Mouse (Mus musculus) limb, embryonic 15.5 days (tissue): ENCODE results near the gene Pecr. TPM values are rescaled to one million over a fixed set of nuclear protein-coding genes. Genes with fewer than 3 reads are reported as not detected.
"Not testable (repeated sequence)": the region's sequence is repeated elsewhere in the genome, so short reads cannot be mapped to it uniquely, and the experiment has no call there.

Experiments
- ATAC-seq: fragments of 200-750 bp; cut with Nextera tagmentation; 2 replicates; pipeline ENCODE4 v1.8.0; 2017; ENCODE audit warnings: low read depth, moderate TSS enrichment; ENCODE audit not compliant: insufficient number of reproducible peaks, low FRiP score, low TSS enrichment
- H3K27ac ChIP-seq: fragments of 300-500 bp; sonication (generic); 2 replicates; pipeline ENCODE4 v1.5.1; 2015; ENCODE audit warnings: moderate library complexity, mild to moderate bottlenecking, inconsistent platforms
- H3K27me3 ChIP-seq: fragments of 300-500 bp; sonication (generic); 2 replicates; pipeline ENCODE4 v1.6.1; 2015; ENCODE audit warnings: inconsistent platforms
- H3K36me3 ChIP-seq: fragments of 300-500 bp; sonication (generic); 2 replicates; pipeline ENCODE4 v1.6.1; 2015; ENCODE audit warnings: inconsistent platforms
- H3K4me1 ChIP-seq: fragments of 300-500 bp; sonication (generic); 2 replicates; pipeline ENCODE4 v1.6.1; 2015; ENCODE audit warnings: inconsistent platforms
- H3K4me2 ChIP-seq: fragments of 300-500 bp; sonication (generic); 2 replicates; pipeline ENCODE4 v1.6.1; 2015; ENCODE audit warnings: mild to moderate bottlenecking, inconsistent platforms
- H3K4me3 ChIP-seq: fragments of 300-500 bp; sonication (generic); 2 replicates; pipeline ENCODE4 v1.5.1; 2015; ENCODE audit warnings: mild to moderate bottlenecking, inconsistent platforms
- H3K9ac ChIP-seq: fragments of 300-500 bp; sonication (generic); 2 replicates; pipeline ENCODE4 v1.6.1; 2015; ENCODE audit warnings: inconsistent platforms
- H3K9me3 ChIP-seq: fragments of 300-500 bp; sonication (generic); 2 replicates; pipeline ENCODE4 v1.6.1; 2016; ENCODE audit warnings: inconsistent platforms
- WGBS: fragments of 180-500 bp; shearing (Covaris S2); methylation state at CpG from one replicate; pipeline ENCODE4 v1.1.7; 2015; 5-methylcytosine and 5-hydroxymethylcytosine counted together
- polyA plus RNA-seq: library from polyadenylated mRNA; unstranded; fragments of >200 nt; fragmentation: Nextera tagmentation; extraction: Ambion mirVana; gene quantifications from 2 replicates; pipeline ENCODE4 v1.2.1, GENCODE M21; 2015

The Pecr gene
- polyA plus RNA-seq, 1 experiment from 2014 or later: 33.3 TPM

DNA sequence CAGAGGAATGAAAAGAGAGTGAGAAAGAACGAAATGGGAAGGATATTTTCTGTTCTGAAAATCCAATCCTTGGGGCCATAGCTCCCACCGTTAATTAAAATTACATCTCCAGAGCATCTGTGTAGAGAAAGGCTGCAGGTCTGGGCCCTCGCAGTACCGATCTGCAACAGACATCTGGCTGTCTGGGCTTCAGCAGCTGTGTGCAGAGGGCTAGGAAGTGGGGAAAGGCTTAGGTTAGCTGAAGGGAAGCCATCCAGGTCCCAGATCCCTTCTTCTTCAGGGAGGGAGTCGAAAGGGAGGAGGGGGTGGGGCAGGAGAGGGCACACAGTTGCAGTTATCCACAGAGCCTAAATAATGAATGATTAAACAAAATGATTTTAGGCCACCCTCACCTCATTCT is 425 bp upstream of the Pecr start:
- no peaks in the 10 kb centered on the region for H3K27me3 ChIP-seq
- H3K9ac ChIP-seq: peak overlapping the region; percentile 26; the same call in 1 of the 2 replicates
- no peak for ATAC-seq

DNA sequence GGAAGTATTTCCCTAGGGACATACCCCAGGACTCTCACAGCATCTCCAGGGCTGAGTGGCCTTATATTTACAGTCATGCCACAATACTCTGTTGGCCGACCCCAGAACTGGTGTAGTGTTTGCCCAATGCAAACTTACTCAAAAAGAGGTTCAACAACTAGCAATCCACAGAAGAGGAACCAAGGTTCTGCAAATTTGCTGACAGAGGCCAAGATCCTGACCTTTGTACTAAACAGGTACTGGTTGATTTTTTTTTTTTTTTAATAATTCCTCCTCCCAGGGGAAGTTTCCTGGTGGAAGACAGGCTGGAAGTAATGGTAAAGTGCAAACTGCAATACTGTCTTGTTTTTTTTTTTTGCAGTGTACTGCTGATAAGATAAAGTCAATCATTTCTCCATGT is 1.5 kb downstream of the Pecr start:
- H3K4me3 ChIP-seq: no peak overlapping the region
- no peaks in the 10 kb centered on the region for H3K9me3 ChIP-seq
- H3K4me1 ChIP-seq: peaks cover 4% of the 10 kb centered on the region; the same call in 1 of the 2 replicates
- H3K27me3 ChIP-seq: no peaks in the 10 kb centered on the region
- H3K9ac ChIP-seq: no peak overlapping the region
- H3K4me2 ChIP-seq: no peak overlapping the region
- H3K27ac ChIP-seq: no peak overlapping the region
- 63% methylated on average over 1 of the region's 1 CpGs for WGBS
- H3K36me3 ChIP-seq: no peaks in the 10 kb centered on the region
- no peak for ATAC-seq

More for the DNA sequence above, 425 bp upstream of the Pecr start:
- Histone ChIP-seq H3K36me3 (no peaks in the 10 kb centered on the region), H3K4me1 (peaks cover 4% of the 10 kb centered on the region; the same call in 1 of the 2 replicates), H3K4me2 (peak overlapping the region; percentile 94), H3K27ac (peak overlapping the region; percentile 54; the same call in 1 of the 2 replicates), H3K9me3 (no peaks in the 10 kb centered on the region), H3K4me3 (peak overlapping the region; percentile 67)
- 1% methylated on average over 5 of the region's 5 CpGs for WGBS

DNA sequence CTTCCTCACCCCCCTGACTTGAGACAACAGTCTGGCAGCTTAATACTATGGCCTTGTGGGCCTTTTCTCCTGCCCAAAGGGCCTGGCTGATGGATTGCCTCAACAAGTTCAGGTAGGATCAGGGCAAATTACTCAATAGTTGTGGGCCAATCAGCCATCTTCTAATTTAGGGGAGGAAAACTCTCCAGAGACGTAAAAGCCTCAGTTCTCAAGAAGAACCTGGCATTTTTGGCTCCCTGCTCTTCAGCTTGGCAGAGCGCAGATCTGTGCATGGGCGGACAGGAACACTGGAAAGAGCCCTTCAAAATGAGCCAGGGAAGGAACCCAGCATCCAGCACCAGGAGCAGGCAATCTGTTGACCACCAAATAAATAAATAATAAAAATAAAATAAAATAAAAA is 6.0 kb downstream of the Pecr start:
- 84% methylated on average over 3 of the region's 3 CpGs for WGBS
- no peak overlapping the region for H3K9ac ChIP-seq

DNA sequence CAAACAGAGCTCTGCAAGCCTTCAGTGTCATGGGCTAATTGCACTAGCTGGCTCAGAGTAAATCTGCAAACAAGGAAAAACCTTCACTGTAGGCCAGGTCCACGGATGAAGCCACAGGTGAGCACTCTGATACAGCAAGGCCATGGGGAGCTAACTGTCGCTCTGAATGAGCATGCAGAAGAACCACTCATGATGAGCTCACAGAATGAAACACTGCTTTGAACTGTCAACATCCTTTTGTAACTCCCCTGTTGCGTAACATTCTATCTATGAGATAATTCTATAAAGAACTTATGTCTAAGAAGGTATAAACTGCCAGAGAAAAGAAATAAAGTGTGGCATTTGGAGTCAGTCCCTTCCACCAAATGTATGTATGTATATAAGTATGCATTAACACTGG is 21.0 kb downstream of the Pecr start:
- no peaks in the 10 kb centered on the region for H3K9me3 ChIP-seq
- no peak for ATAC-seq
- no peak overlapping the region for H3K27ac ChIP-seq
- H3K4me3 ChIP-seq: no peak overlapping the region
- H3K9ac ChIP-seq: no peak overlapping the region
- 89% methylated on average over 3 of the region's 3 CpGs for WGBS
- H3K36me3 ChIP-seq: peaks cover 35% of the 10 kb centered on the region
- no peaks in the 10 kb centered on the region for H3K4me1 ChIP-seq
- no peak overlapping the region for H3K4me2 ChIP-seq
- H3K27me3 ChIP-seq: no peaks in the 10 kb centered on the region

More for the DNA sequence above, 6.0 kb downstream of the Pecr start:
- Histone ChIP-seq H3K4me2 (no peak overlapping the region), H3K4me1 (no peaks in the 10 kb centered on the region), H3K27me3 (no peaks in the 10 kb centered on the region), H3K9me3 (no peaks in the 10 kb centered on the region), H3K27ac (no peak overlapping the region), H3K36me3 (peaks cover 33% of the 10 kb centered on the region), H3K4me3 (no peak overlapping the region)
- no peak for ATAC-seq

DNA sequence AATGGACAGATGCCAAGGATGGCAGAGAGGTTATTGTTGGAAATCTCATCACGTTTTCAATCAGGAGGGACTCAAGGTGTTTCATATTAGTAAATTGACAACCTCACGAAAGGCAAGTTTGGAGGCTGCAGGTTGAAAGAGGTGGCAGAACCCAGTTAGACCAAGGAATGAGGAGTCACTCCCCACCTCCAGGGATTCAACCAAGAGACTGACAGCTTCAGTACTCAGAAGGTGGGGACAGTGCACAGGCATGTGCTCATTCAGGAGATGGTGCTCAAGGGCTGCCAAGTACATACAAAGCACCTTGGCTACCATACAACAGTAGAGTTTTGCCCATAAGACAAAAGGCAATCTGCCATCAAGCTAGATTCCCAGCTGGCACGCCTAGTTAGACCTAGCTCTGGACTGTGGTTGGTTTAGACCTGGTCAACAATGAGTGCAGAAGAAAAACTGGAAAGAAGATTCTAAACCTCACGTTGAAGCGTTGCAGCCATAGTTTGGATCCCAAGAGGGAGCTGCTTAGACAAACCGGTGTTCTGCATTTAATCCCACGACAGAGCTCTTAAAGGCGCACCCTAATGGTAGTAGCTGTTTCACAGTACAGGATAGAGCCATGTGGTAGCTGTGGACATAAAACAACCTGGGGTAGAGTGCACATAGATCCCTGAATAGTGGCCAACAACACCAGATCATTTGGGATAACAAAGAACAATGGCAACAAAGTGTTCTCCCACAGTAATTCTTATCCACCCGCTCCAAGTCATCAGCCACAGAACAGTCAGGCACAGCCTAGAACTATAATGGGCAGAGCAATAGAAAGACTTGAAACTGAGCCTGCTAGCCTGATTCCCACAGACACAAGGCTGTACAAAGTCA is 27.5 kb downstream of the Pecr start:
- no peaks in the 10 kb centered on the region for H3K27me3 ChIP-seq
- H3K4me2 ChIP-seq: no peak overlapping the region
- H3K27ac ChIP-seq: 0 out of 2 replicates have a peak overlapping the region, but pooled peaks have one; percentile 93
- H3K36me3 ChIP-seq: peaks cover 4% of the 10 kb centered on the region
- H3K9ac ChIP-seq: no peak overlapping the region
- H3K9me3 ChIP-seq: no peaks in the 10 kb centered on the region
- whole genome bisulfite sequencing: 77% methylated on average over 9 of the region's 9 CpGs
- no peak for ATAC-seq
- H3K4me3 ChIP-seq: no peak overlapping the region
- peaks cover 15% of the 10 kb centered on the region for H3K4me1 ChIP-seq

DNA sequence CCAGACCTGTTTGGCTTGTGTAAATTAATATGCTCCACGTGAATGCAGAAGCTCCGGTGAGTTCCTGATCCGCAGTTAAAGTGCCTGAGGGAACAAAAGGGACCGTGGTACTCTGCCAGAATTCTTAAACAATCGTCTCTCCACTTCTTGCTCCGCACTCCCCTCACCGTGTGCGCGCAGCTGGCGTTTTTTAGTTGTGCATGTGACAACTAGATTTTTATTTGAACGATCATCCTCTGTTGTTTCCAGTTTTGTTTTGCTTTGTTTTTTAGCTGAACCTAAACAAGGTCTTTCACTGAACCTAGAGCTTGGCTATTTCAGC is 28.3 kb downstream of the Pecr start:
- H3K27ac ChIP-seq: peak overlapping the region; percentile 93
- no peaks in the 10 kb centered on the region for H3K9me3 ChIP-seq
- H3K4me3 ChIP-seq: peak overlapping the region; percentile 47; the same call in 1 of the 2 replicates
- no peaks in the 10 kb centered on the region for H3K27me3 ChIP-seq
- WGBS: 29% methylated on average over 11 of the region's 11 CpGs
- no peak overlapping the region for H3K9ac ChIP-seq
- H3K4me2 ChIP-seq: peak overlapping the region; percentile 62
- peaks cover 15% of the 10 kb centered on the region for H3K4me1 ChIP-seq
- H3K36me3 ChIP-seq: peaks cover 3% of the 10 kb centered on the region; the same call in 1 of the 2 replicates
- ATAC-seq: no peak

DNA sequence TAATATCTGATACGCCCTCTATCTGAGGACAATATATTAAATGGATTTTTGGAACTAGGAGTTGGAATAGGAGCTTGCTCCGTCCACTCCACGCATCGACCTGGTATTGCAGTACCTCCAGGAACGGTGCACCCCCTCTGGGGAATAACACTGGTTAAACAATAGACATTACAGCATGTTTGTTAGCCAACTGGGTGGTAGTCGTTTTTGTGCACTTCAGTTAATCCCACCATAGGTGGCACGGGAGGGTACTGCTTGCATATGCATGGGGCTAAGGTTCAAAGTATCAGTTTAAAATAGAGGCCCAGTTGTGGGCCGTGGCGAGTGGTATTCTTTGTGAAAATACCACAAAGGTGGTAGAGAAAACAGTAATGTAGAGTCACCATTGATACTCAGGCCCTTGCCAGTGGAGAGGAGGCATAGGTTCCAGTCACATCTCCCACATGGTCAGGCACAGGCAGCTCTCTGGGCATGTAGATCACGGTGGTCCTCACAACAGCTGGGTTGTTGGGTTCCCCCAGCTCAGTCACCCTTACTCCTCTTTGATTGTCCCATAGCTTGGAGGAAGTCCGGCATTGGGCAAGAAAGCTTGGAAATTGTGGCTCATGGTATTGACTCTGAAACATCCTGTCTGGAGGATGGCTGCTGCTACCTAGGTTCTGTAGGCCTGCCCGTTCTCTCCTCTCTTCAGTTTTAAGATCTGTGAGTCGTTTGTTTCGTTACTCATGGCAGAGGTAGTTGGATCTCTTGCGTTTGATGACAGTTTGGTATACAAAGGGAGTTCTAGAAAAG is 28.9 kb downstream of the Pecr start:
- Histone ChIP-seq H3K27me3 (no peaks in the 10 kb centered on the region), H3K36me3 (no peaks in the 10 kb centered on the region; the same call in 1 of the 2 replicates), H3K9me3 (no peaks in the 10 kb centered on the region), H3K27ac (peak overlapping the region; percentile 93), H3K9ac (no peak overlapping the region), H3K4me3 (peak overlapping the region; percentile 47), H3K4me2 (peak overlapping the region; percentile 62), H3K4me1 (peaks cover 15% of the 10 kb centered on the region)
- peak; percentile 85 for ATAC-seq
- WGBS: 3% methylated on average over 15 of the region's 15 CpGs

DNA sequence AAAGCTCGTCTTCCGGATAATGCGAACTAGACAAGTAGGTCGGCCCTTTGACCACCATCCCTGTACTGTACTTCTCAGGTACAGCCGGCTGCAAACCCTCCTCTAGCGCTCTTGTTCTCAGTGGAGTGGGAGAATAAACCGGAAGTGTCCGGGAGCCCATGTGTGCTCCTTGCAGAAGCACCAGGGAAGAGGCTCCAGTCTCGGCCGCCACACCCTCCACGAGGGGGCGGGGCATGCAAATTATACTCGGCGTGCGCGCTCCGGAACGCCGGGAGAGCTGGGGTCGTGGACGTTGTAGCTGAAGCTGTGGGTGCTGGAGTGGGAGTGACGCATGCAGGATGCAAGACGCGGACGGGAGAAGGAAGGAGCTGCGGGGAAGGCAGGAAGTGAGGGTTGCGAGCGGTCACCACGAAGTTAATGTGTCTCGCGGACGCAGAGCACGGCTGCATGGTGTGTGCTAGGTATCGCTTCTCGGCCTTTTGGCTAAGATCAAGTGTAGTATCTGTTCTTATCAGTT is 29.5 kb downstream of the Pecr start:
- peak overlapping the region; percentile 33 for H3K9ac ChIP-seq
- H3K27me3 ChIP-seq: no peaks in the 10 kb centered on the region
- peak overlapping the region; percentile 47 for H3K4me3 ChIP-seq
- WGBS: under 1% methylated on average over 35 of the region's 35 CpGs
- peak; percentile 87 for ATAC-seq
- H3K4me2 ChIP-seq: peak overlapping the region; percentile 62
- H3K9me3 ChIP-seq: no peaks in the 10 kb centered on the region
- H3K4me1 ChIP-seq: peaks cover 15% of the 10 kb centered on the region
- peak overlapping the region; percentile 93 for H3K27ac ChIP-seq
- H3K36me3 ChIP-seq: no peaks in the 10 kb centered on the region

DNA sequence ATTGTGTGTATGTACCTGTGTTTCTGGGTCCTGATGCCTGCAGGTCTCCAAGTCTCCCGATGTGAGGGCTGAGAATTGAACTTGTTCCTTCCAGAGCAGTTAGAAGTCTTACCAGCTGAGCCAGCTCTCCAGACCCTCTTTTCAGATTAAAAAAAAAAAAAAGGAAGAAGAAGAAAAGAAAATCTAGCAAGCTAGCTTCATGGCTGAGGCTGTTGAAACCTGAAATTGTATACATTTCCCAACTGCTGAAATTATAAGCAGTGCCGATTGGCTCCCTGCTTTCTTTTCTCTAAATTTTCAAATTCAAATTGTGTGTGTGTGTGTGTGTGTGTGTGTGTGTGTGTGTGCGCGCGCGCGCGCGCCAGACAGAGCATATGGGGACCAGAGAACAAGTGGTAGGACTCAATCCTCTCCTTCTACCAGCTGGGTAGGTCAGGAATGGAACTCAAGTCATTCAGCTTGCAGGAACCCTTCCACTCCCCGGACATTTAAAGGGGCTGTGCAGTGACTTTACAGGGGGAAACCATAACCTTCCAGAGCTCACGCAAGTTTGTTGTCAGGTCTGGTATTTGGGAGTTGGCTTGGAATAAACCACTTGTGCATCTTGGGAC is 30.1 kb downstream of the Pecr start:
- H3K27me3 ChIP-seq: no peaks in the 10 kb centered on the region
- WGBS: 37% methylated on average over 11 of the region's 11 CpGs
- no peak overlapping the region for H3K9ac ChIP-seq

DNA sequence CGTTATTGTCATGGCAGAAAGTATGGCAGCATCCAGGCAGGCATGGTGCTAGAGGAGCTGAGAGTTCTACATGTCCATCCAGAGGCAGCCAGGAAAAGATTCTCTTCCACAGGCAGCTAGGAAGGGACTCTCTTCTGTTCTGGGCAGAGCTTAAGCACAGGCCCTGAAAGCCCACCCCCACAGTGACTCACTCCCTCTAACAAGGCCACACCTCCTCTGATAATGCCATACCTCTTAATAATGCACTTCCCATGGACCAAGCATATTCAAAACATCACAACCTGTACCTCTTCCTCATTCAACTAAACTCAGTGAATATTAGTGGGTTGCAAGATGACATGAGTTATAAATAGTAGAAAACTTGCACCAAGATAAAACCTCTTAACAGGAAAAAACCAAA is 32.3 kb downstream of the Pecr start:
- peaks cover 15% of the 10 kb centered on the region for H3K4me1 ChIP-seq
- H3K36me3 ChIP-seq: no peaks in the 10 kb centered on the region
- H3K4me2 ChIP-seq: no peak overlapping the region
- no peak overlapping the region for H3K9ac ChIP-seq
- no peak overlapping the region for H3K27ac ChIP-seq
- 75% methylated on average over 1 of the region's 1 CpGs for WGBS
- H3K9me3 ChIP-seq: no peaks in the 10 kb centered on the region
- ATAC-seq: no peak
- no peak overlapping the region for H3K4me3 ChIP-seq
- no peaks in the 10 kb centered on the region for H3K27me3 ChIP-seq

More for the DNA sequence above, 30.1 kb downstream of the Pecr start:
- peak overlapping the region; percentile 93; the same call in 1 of the 2 replicates for H3K27ac ChIP-seq
- no peaks in the 10 kb centered on the region for H3K9me3 ChIP-seq
- peak overlapping the region; percentile 47 for H3K4me3 ChIP-seq
- peaks cover 15% of the 10 kb centered on the region for H3K4me1 ChIP-seq
- H3K4me2 ChIP-seq: peak overlapping the region; percentile 62
- no peaks in the 10 kb centered on the region for H3K36me3 ChIP-seq
- no peak for ATAC-seq

DNA sequence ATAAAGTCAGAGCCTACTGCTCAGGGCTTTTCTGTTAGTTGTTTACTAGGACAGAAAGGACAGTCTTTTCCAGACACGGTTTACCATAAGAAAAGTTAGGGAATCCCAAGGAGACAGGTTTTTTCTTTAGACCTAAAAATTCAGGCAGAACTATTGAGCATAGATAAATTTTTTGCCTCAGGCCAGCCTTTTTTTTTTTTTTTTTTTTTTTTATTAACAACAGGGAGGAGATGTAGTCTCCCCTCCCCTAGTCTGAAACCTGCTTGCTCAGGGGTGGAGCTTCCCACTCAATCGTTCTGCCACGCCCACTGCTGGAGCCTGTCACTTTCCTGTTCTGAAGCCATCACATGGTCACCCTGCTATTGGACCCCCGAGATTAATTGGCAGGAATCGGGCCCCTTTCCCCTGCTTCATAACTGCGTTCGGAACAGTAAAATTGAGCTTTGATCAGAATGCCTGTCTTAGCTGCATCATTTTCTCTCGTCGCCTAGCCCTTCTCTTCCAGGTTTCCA is 35.8 kb downstream of the Pecr start:
- ATAC-seq, H3K9ac ChIP-seq, H3K4me1 ChIP-seq, H3K27ac ChIP-seq, H3K27me3 ChIP-seq, H3K9me3 ChIP-seq, H3K36me3 ChIP-seq, H3K4me3 ChIP-seq, H3K4me2 ChIP-seq: not testable (repeated sequence)
- 40% methylated on average over 9 of the region's 9 CpGs for WGBS
